Mouse (Mus musculus) inflammation-experienced regulatory T-cells (primary cell): ENCODE data around the gene Coq3. TPM values are rescaled to one million over a fixed set of nuclear protein-coding genes. Genes with fewer than 3 reads are reported as not detected.

Experiments used
- polyA plus RNA-seq, 2 experiments: library from polyadenylated mRNA; unstranded; fragments of 100-300 nt; shearing (Covaris generic); gene quantifications; one replicate each; pipeline ENCODE4 v1.2.1; 2017

The Coq3 gene
- polyA plus RNA-seq: 10 to 100 TPM; 10.6 to 13.5 TPM

GRCm38 (mm10) chr4:21879565-21880220, at the start of gene Coq3:
Coq3 (plus strand) TSS chr4:21879673.

GRCm38 (mm10) chr4:21847481-21848286, 31.8 kb upstream of the Coq3 start, which contains the start of gene Pnisr:
Pnisr (plus strand) TSS chr4:21847583.

GRCm38 (mm10) chr4:21930971-21931771, 51.7 kb downstream of the Coq3 start, which contains the start of gene Faxc:
Faxc (plus strand) TSS chr4:21931329.

Other genes starting within 250 kb of the Coq3 start
- gene Prdm13, start 193.7 kb upstream of the Coq3 start, polyA plus RNA-seq: 1 to 10 TPM in 1 of 2 experiments, not detected in 1; 3.5 TPM
- 10 to 100 TPM; 29.6 to 40.3 TPM for gene Ccnc, start 152.0 kb upstream of the Coq3 start, polyA plus RNA-seq
- gene Usp45, start 112.5 kb upstream of the Coq3 start, polyA plus RNA-seq: 10 to 100 TPM; 20.7 to 20.8 TPM
- 10 to 100 TPM; 15.1 to 18.7 TPM for gene Tstd3, start 112.5 kb upstream of the Coq3 start, polyA plus RNA-seq
- 100 to 1,000 TPM; 148 to 153 TPM for gene Pnisr, start 32.1 kb upstream of the Coq3 start, polyA plus RNA-seq
- gene Faxc, start 51.7 kb downstream of the Coq3 start, polyA plus RNA-seq: 1 to 10 TPM in 1 of 2 experiments, under 1 TPM in 1; 0.17 to 1.1 TPM